Mouse (Mus musculus) cortical plate, adult 2 months (tissue): ENCODE results near the gene Mup5.
"Not testable (repeated sequence)": the region's sequence is repeated elsewhere in the genome, so short reads cannot be mapped to it uniquely, and the experiment has no call there.

ENCODE experiments used
- CTCF ChIP-seq: fragments of 200-500 bp; IDR thresholded peaks from 2 replicates; pipeline ENCODE4 v1.5.1; 2011; ENCODE audit warnings: mild to moderate bottlenecking, control low read depth, low read length; ENCODE audit not compliant: insufficient read depth; ENCODE audit errors: extremely low read depth
- POLR2A ChIP-seq: fragments of 200-500 bp; IDR thresholded peaks from 2 replicates; pipeline ENCODE4 v1.6.1; 2011; ENCODE audit warnings: mild to moderate bottlenecking, low read length, control low read depth; ENCODE audit not compliant: insufficient read depth; ENCODE audit errors: extremely low read depth

DNA sequence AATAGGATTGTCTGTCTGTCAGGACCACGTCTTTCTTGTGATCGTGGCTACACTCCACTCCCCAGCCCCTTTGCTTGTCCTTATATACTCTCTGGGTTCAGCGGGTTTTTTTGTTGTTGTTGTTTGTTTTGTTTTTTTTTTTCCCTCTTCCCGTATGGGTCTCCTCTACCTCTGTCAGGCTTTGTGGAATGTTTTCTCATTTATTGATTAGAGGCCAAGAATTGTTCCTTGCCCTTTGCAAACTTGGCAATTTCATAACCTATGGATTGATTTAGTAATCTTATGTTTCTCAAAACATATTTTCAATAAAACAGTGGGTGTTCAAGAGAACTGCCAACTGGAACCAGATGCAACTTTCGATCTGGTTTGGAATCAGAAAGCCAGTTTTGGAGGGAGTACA, 52.9 kb downstream of the Mup5 start, which contains the start of gene Mup19:
- TF ChIP-seq CTCF, POLR2A: not testable (repeated sequence)
